Mouse (Mus musculus): Measurements from ENCODE around the gene Ncapd3. TPM values are rescaled to one million over a fixed set of nuclear protein-coding genes. Genes with fewer than 3 reads are reported as not detected.
A peak's percentile ranks its signal among the peaks of the same experiment; 100 is the strongest.

Ncapd3 gene
- polyA plus RNA-seq, 1 experiment from 2014 or later, result 8.5 TPM

GRCm38 (mm10) chr9:27090801-27091775 lies 61.1 kb downstream of the Ncapd3 start:
- Histone ChIP-seq H3K4me3 (ENCODE audit: inconsistent target) (no peak overlapping the region), H3K27ac (no peak overlapping the region), H3K79me2 (ENCODE audit: inconsistent target) (no peaks in the 10 kb centered on the region), H3K36me3 (ENCODE audit: inconsistent target) (peaks cover 24% of the 10 kb centered on the region; the same call in 1 of the 2 replicates)
- 97% methylated on average over 13 of the region's 13 CpGs for WGBS (ENCODE audit: missing documents)

- Histone ChIP-seq H3K79me2 (ENCODE audit: inconsistent target) (no peaks in the 10 kb centered on the region), H3K4me3 (ENCODE audit: inconsistent target) (no peak overlapping the region), H3K27ac (no peak overlapping the region), H3K36me3 (ENCODE audit: inconsistent target) (peaks cover 21% of the 10 kb centered on the region; the same call in 1 of the 2 replicates)
- 98% methylated on average over 6 of the region's 6 CpGs for WGBS (ENCODE audit: missing documents)
Observed at GRCm38 (mm10) chr9:27092916-27093315, 62.9 kb downstream of the Ncapd3 start.

- WGBS (ENCODE audit: missing documents), result 18% methylated on average over 4 of the region's 4 CpGs
- Histone ChIP-seq H3K79me2 (ENCODE audit: inconsistent target) (no peaks in the 10 kb centered on the region), H3K4me3 (ENCODE audit: inconsistent target) (no peak overlapping the region), H3K27ac (peak overlapping the region; percentile 70), H3K36me3 (ENCODE audit: inconsistent target) (peaks cover 5% of the 10 kb centered on the region; the same call in 1 of the 2 replicates)
Observed at GRCm38 (mm10) chr9:27098092-27098491, 68.1 kb downstream of the Ncapd3 start.

GRCm38 (mm10) chr9:27098557-27098956 lies 68.6 kb downstream of the Ncapd3 start:
- Histone ChIP-seq H3K4me3 (ENCODE audit: inconsistent target) (no peak overlapping the region), H3K79me2 (ENCODE audit: inconsistent target) (no peaks in the 10 kb centered on the region), H3K27ac (peak overlapping the region; percentile 70), H3K36me3 (ENCODE audit: inconsistent target) (peaks cover 5% of the 10 kb centered on the region; the same call in 1 of the 2 replicates)
- 97% methylated on average over 7 of the region's 8 CpGs for WGBS (ENCODE audit: missing documents)

- no peak overlapping the region for H3K4me3 ChIP-seq (ENCODE audit: inconsistent target)
- H3K36me3 ChIP-seq (ENCODE audit: inconsistent target), result peaks cover 3% of the 10 kb centered on the region; the same call in 1 of the 2 replicates
- no peaks in the 10 kb centered on the region for H3K79me2 ChIP-seq (ENCODE audit: inconsistent target)
- 11% methylated on average over 4 of the region's 4 CpGs for WGBS (ENCODE audit: missing documents)
- peak overlapping the region; percentile 70 for H3K27ac ChIP-seq
Observed at GRCm38 (mm10) chr9:27099474-27099873, 69.5 kb downstream of the Ncapd3 start.

- H3K36me3 ChIP-seq (ENCODE audit: inconsistent target), result no peaks in the 10 kb centered on the region
- no peak overlapping the region for H3K27ac ChIP-seq
- H3K4me3 ChIP-seq (ENCODE audit: inconsistent target), result no peak overlapping the region
- no peaks in the 10 kb centered on the region for H3K79me2 ChIP-seq (ENCODE audit: inconsistent target)
- WGBS (ENCODE audit: missing documents), result 97% methylated on average over 6 of the region's 6 CpGs
Observed at GRCm38 (mm10) chr9:27101466-27101865, 71.5 kb downstream of the Ncapd3 start.

GRCm38 (mm10) chr9:27106081-27106480 lies 76.1 kb downstream of the Ncapd3 start:
- no peak overlapping the region for H3K27ac ChIP-seq
- H3K36me3 ChIP-seq (ENCODE audit: inconsistent target), result no peaks in the 10 kb centered on the region
- H3K4me3 ChIP-seq (ENCODE audit: inconsistent target), result no peak overlapping the region
- no peaks in the 10 kb centered on the region for H3K79me2 ChIP-seq (ENCODE audit: inconsistent target)
- WGBS (ENCODE audit: missing documents), result 43% methylated on average over 1 of the region's 1 CpGs

- Histone ChIP-seq H3K27ac (no peak overlapping the region), H3K4me3 (ENCODE audit: inconsistent target) (no peak overlapping the region), H3K36me3 (ENCODE audit: inconsistent target) (no peaks in the 10 kb centered on the region), H3K79me2 (ENCODE audit: inconsistent target) (no peaks in the 10 kb centered on the region)
- WGBS (ENCODE audit: missing documents), result 87% methylated on average over 4 of the region's 4 CpGs
Observed at GRCm38 (mm10) chr9:27108451-27108850, 78.5 kb downstream of the Ncapd3 start.

GRCm38 (mm10) chr9:27109533-27110514 lies 79.8 kb downstream of the Ncapd3 start:
- no peaks in the 10 kb centered on the region for H3K36me3 ChIP-seq (ENCODE audit: inconsistent target)
- H3K4me3 ChIP-seq (ENCODE audit: inconsistent target), result no peak overlapping the region
- 0 out of 2 replicates have a peak overlapping the region, but pooled peaks have one; percentile 1 for H3K27ac ChIP-seq
- no peaks in the 10 kb centered on the region for H3K79me2 ChIP-seq (ENCODE audit: inconsistent target)
- 51% methylated on average over 19 of the region's 22 CpGs for WGBS (ENCODE audit: missing documents)

- 50% methylated on average over 5 of the region's 5 CpGs for WGBS (ENCODE audit: missing documents)
- no peaks in the 10 kb centered on the region for H3K36me3 ChIP-seq (ENCODE audit: inconsistent target)
- no peak overlapping the region for H3K27ac ChIP-seq
- no peaks in the 10 kb centered on the region for H3K79me2 ChIP-seq (ENCODE audit: inconsistent target)
- no peak overlapping the region for H3K4me3 ChIP-seq (ENCODE audit: inconsistent target)
Observed at GRCm38 (mm10) chr9:27110681-27111080, 80.7 kb downstream of the Ncapd3 start.

GRCm38 (mm10) chr9:27111756-27112155 lies 81.8 kb downstream of the Ncapd3 start:
- H3K36me3 ChIP-seq (ENCODE audit: inconsistent target), result no peaks in the 10 kb centered on the region
- no peak overlapping the region for H3K4me3 ChIP-seq (ENCODE audit: inconsistent target)
- 88% methylated on average over 3 of the region's 3 CpGs for WGBS (ENCODE audit: missing documents)
- no peaks in the 10 kb centered on the region for H3K79me2 ChIP-seq (ENCODE audit: inconsistent target)
- no peak overlapping the region for H3K27ac ChIP-seq

- Histone ChIP-seq H3K27ac (no peak overlapping the region), H3K79me2 (ENCODE audit: inconsistent target) (no peaks in the 10 kb centered on the region), H3K36me3 (ENCODE audit: inconsistent target) (no peaks in the 10 kb centered on the region), H3K4me3 (ENCODE audit: inconsistent target) (no peak overlapping the region)
- 92% methylated on average over 9 of the region's 9 CpGs for WGBS (ENCODE audit: missing documents)
Observed at GRCm38 (mm10) chr9:27121254-27121653, 91.3 kb downstream of the Ncapd3 start.

- no peaks in the 10 kb centered on the region for H3K79me2 ChIP-seq (ENCODE audit: inconsistent target)
- H3K36me3 ChIP-seq (ENCODE audit: inconsistent target), result no peaks in the 10 kb centered on the region
- no peak overlapping the region for H3K4me3 ChIP-seq (ENCODE audit: inconsistent target)
- 93% methylated on average over 4 of the region's 4 CpGs for WGBS (ENCODE audit: missing documents)
- H3K27ac ChIP-seq, result no peak overlapping the region
Observed at GRCm38 (mm10) chr9:27122076-27122475, 92.1 kb downstream of the Ncapd3 start.

- Histone ChIP-seq H3K79me2 (ENCODE audit: inconsistent target) (no peaks in the 10 kb centered on the region), H3K27ac (no peak overlapping the region), H3K4me3 (ENCODE audit: inconsistent target) (no peak overlapping the region), H3K36me3 (ENCODE audit: inconsistent target) (no peaks in the 10 kb centered on the region)
- WGBS (ENCODE audit: missing documents), result 94% methylated on average over 4 of the region's 4 CpGs
Observed at GRCm38 (mm10) chr9:27122963-27123362, 93.0 kb downstream of the Ncapd3 start.
